Mouse (Mus musculus) heart, adult 2 months (tissue): ENCODE measurements at regions not wholly inside any gene's neighbourhood (a gene's known extent, or its start where the extent isn't known, plus 50 kb on each side); places are given as distances from the start of the nearest gene placed in this dataset.

ENCODE experiments used
- DNase-seq, 2 experiments: peaks; one replicate each; pipeline ENCODE4 v3.0.0; 2021
- H3K27ac ChIP-seq: fragments of 200-600 bp; 2 replicates; pipeline ENCODE4 v1.8.1; 2022
- H3K27me3 ChIP-seq: fragments of 200-500 bp; 2 replicates; pipeline ENCODE4 v1.6.1; 2012; ENCODE audit warnings: mild to moderate bottlenecking, low read length, inconsistent platforms, mixed read lengths; ENCODE audit not compliant: control insufficient read depth, insufficient read depth
- H3K36me3 ChIP-seq: fragments of 200-500 bp; 2 replicates; pipeline ENCODE4 v1.6.1; 2012; ENCODE audit warnings: low read length, inconsistent platforms; ENCODE audit not compliant: control insufficient read depth, insufficient read depth
- H3K4me1 ChIP-seq: fragments of 200-500 bp; 2 replicates; pipeline ENCODE4 v1.6.1; 2011; ENCODE audit warnings: low read length; ENCODE audit not compliant: control insufficient read depth, insufficient read depth
- H3K4me3 ChIP-seq: fragments of 200-600 bp; 2 replicates; pipeline ENCODE4 v1.8.1; 2022
- H3K79me2 ChIP-seq: fragments of 200-500 bp; replicated peaks from 2 replicates; pipeline ENCODE4 v1.6.1; 2012; ENCODE audit warnings: mild to moderate bottlenecking, inconsistent platforms, low read length, moderate library complexity, mixed read lengths; ENCODE audit not compliant: control insufficient read depth, insufficient read depth
- H3K9ac ChIP-seq: fragments of 200-500 bp; 2 replicates; pipeline ENCODE4 v1.6.1; 2012; ENCODE audit warnings: low read depth, mild to moderate bottlenecking, control low read depth, inconsistent platforms, low read length, mixed read lengths
- CTCF ChIP-seq: fragments of 200-600 bp; IDR thresholded peaks from 2 replicates; pipeline ENCODE4 v1.8.1; 2022; ENCODE audit warnings: antibody characterized with exemption, mild to moderate bottlenecking, moderate library complexity
- EP300 ChIP-seq: fragments of 200-500 bp; IDR thresholded peaks from 2 replicates; pipeline ENCODE4 v1.6.1; 2011; ENCODE audit warnings: low read depth, low read length, control low read depth; ENCODE audit not compliant: insufficient read depth
- POLR2A ChIP-seq: fragments of 200-500 bp; IDR thresholded peaks from 2 replicates; pipeline ENCODE4 v1.6.1; 2011; ENCODE audit warnings: mild to moderate bottlenecking, low read depth, low read length, control low read depth; ENCODE audit not compliant: insufficient read depth
- WGBS: fragments of 180-500 bp; shearing (Covaris S2); methylation state at CpG from one replicate; pipeline ENCODE4 v1.1.7; 2018; 5-methylcytosine and 5-hydroxymethylcytosine counted together
- intact Hi-C: fragments of 180-260 bp; cut with DNase I; formaldehyde crosslinking; loops from one replicate; pipeline ENCODE4 v1.15.1; 2025

DNA sequence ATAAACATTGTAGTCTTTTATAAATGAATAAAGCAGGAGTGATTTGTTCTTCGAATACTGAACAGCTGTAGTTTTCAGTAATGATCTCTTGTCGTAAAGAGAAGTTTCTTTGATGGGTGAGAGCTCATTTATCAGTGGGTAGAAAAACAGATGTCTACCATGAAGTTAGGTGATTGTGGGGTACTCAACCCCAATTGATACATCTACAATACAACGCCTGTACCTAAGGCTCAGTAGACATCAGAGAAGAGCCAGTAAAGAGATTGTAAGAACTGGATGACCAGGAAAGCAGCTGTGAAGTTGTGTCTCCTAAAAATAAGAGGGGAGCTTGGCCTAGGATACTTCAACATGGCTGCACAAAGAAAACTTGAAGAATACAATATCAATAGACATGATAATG, 143.1 kb upstream of the Ednrb start:
- H3K4me3 ChIP-seq: no peak overlapping the region
- intact Hi-C loops: no loop called here
- H3K9ac ChIP-seq: no peak overlapping the region
- DNase-seq: no peak
- H3K27me3 ChIP-seq: no peaks in the 10 kb centered on the region
- H3K79me2 ChIP-seq: no peaks in the 10 kb centered on the region
- H3K27ac ChIP-seq: no peak overlapping the region
- WGBS: 90% methylated on average over 3 of the region's 3 CpGs
- H3K36me3 ChIP-seq: no peaks in the 10 kb centered on the region
- H3K4me1 ChIP-seq: no peaks in the 10 kb centered on the region
- no peak for TF ChIP-seq CTCF
- TF ChIP-seq POLR2A: no peak
- TF ChIP-seq EP300: no peak

DNA sequence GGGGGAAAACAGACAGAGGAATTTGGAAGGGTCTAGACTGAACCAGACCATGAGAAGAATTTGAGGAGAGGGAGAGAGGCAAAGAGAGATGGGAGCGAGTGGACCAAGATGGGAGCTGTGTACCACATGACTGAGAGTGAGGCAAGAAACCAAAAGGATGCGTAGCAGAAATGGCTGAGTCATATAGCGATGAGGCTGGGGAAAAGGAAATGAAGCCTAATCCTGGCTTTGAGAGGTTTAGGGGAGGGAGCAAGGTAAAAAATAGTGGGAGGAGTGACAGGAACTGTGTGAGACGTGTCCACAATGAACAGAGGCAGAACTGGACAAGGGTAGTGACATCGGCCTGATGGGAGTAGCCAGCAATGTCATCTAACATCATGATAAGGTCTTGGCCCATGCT, 140.1 kb upstream of the Ednrb start:
- no peak overlapping the region for H3K27ac ChIP-seq
- 80% methylated on average over 5 of the region's 5 CpGs for WGBS
- no peak for DNase-seq
- H3K9ac ChIP-seq: no peak overlapping the region
- H3K36me3 ChIP-seq: no peaks in the 10 kb centered on the region
- no peak for TF ChIP-seq CTCF
- no peak for TF ChIP-seq POLR2A
- no peak for TF ChIP-seq EP300
- no peaks in the 10 kb centered on the region for H3K27me3 ChIP-seq
- no peaks in the 10 kb centered on the region for H3K79me2 ChIP-seq
- H3K4me1 ChIP-seq: no peaks in the 10 kb centered on the region; the same call in 1 of the 2 replicates
- no peak overlapping the region for H3K4me3 ChIP-seq
- intact Hi-C loops: no loop called here

DNA sequence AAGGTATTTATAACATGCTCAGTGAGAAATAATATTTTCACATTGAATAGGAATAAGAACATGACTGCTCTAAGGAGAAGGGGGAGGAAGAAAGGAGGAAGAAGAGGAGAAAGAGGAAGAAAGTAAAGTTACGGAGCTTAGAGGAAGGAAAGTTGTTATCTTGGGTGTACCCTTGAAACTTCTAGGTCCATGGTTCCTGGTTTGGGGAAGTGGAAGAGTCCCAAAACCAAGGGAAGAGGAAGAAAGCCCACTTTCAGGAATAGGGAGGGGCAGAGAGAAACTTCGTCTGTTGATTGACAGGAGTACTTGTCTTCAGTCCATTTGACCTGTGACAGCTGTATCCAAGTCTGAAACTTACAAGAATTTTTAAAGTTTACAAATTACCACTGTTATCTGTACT, 134.6 kb upstream of the Ednrb start:
- DNase-seq: no peak
- Histone ChIP-seq H3K4me3 (no peak overlapping the region), H3K27ac (no peak overlapping the region), H3K27me3 (no peaks in the 10 kb centered on the region), H3K79me2 (no peaks in the 10 kb centered on the region), H3K9ac (no peak overlapping the region), H3K4me1 (no peaks in the 10 kb centered on the region; the same call in 1 of the 2 replicates), H3K36me3 (no peaks in the 10 kb centered on the region)
- WGBS: 77% methylated on average over 2 of the region's 2 CpGs
- intact Hi-C loops: no loop called here
- TF ChIP-seq POLR2A: no peak
- TF ChIP-seq EP300: no peak
- no peak for TF ChIP-seq CTCF

DNA sequence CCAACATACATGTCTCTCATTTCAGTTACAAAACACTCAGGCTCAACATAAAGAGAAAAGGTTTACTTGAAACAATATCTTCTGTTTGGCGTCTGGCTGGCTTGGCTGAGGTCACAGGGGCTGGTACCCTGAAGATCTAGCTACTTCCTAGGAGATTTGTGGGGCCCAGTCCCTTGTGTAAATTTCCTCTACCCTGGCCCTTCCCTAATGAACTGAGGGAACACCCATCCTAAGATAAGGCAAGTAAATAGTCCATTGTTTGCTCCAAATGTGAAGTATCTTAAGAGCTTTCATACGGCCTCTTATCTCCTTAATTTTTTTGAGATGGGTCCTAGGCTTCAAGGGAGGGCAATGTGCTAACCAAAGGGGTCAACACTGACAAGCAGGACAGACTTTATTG, 133.6 kb upstream of the Ednrb start:
- no peaks in the 10 kb centered on the region for H3K27me3 ChIP-seq
- no peak for DNase-seq
- intact Hi-C loops: no loop called here
- no peak overlapping the region for H3K4me3 ChIP-seq
- H3K79me2 ChIP-seq: no peaks in the 10 kb centered on the region
- H3K4me1 ChIP-seq: no peaks in the 10 kb centered on the region; the same call in 1 of the 2 replicates
- H3K9ac ChIP-seq: no peak overlapping the region
- TF ChIP-seq POLR2A: no peak
- TF ChIP-seq EP300: no peak
- no peak for TF ChIP-seq CTCF
- no peaks in the 10 kb centered on the region for H3K36me3 ChIP-seq
- 44% methylated on average over 2 of the region's 2 CpGs for WGBS
- H3K27ac ChIP-seq: no peak overlapping the region

DNA sequence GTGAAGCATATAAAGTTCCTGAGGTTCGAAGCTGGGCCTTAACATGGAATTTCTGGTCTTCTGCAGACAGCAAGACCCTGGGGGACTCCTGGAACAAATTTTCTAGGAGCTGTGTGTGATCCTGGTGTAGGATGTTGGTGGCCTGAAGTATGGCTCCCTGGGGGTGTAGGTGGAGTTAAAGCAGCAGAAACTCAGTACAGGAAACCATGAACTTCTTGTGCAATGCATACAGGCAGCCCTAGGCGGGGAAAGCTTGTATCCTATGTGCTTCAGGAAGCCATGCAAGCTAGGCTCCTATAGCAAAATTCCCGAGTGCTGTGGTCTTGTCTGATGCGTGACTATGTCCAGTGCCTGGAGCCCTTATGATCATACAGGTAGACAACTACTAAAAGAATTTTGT, 129.8 kb upstream of the Ednrb start:
- Histone ChIP-seq H3K27ac (no peak overlapping the region), H3K4me3 (no peak overlapping the region), H3K4me1 (no peaks in the 10 kb centered on the region), H3K79me2 (no peaks in the 10 kb centered on the region), H3K9ac (no peak overlapping the region), H3K36me3 (no peaks in the 10 kb centered on the region), H3K27me3 (no peaks in the 10 kb centered on the region)
- no peak for DNase-seq
- intact Hi-C loops: no loop called here
- no peak for TF ChIP-seq CTCF
- no peak for TF ChIP-seq EP300
- TF ChIP-seq POLR2A: no peak
- 80% methylated on average over 4 of the region's 4 CpGs for WGBS

DNA sequence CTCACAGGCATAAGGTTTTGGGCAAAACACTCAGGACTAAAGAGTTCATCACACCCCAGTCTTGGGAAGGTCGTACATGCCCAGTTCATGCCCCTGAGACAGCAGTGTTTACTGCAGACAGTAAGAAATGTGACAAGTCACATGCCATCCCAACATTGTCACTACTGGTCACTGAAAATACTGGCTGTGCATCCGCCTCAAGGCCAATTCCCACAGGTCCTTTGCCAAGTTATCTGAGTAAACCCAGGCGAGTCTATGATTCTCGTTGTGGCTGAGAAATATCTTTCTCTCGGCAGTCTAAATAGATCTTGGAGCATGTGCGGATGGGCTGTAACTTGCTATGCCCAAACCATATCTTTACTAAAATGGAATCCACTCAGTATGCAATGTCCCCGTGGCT, 128.9 kb upstream of the Ednrb start:
- 56% methylated on average over 7 of the region's 7 CpGs for WGBS

More for the DNA sequence above, 128.9 kb upstream of the Ednrb start:
- Histone ChIP-seq H3K27me3 (no peaks in the 10 kb centered on the region), H3K79me2 (no peaks in the 10 kb centered on the region), H3K9ac (no peak overlapping the region), H3K4me1 (no peaks in the 10 kb centered on the region), H3K36me3 (no peaks in the 10 kb centered on the region), H3K27ac (no peak overlapping the region), H3K4me3 (no peak overlapping the region)
- intact Hi-C loops: no loop called here
- TF ChIP-seq POLR2A (no peak), CTCF (no peak), EP300 (no peak)
- DNase-seq: no peak
